Mouse (Mus musculus): ENCODE data around the gene Fam217b. TPM values are rescaled to one million over a fixed set of nuclear protein-coding genes. Genes with fewer than 3 reads are reported as not detected.
A peak's percentile ranks its signal among the peaks of the same experiment; 100 is the strongest.

The Fam217b gene
- total RNA-seq (2021): 10 to 100 TPM; 43.6 to 47.4 TPM
- long read RNA-seq, experiment 1, full-length matches to known transcripts: 12 of 22 reads
- long read RNA-seq, experiment 1, partial matches to known transcripts: 0 of 22 reads
- long read RNA-seq, experiment 1, other reads (novel, unspliced or antisense): 10 of 22 reads
- long read RNA-seq, experiment 2, full-length matches to known transcripts: 6 of 14 reads
- long read RNA-seq, experiment 2, partial matches to known transcripts: 0 of 14 reads
- long read RNA-seq, experiment 2, other reads (novel, unspliced or antisense): 8 of 14 reads

DNA sequence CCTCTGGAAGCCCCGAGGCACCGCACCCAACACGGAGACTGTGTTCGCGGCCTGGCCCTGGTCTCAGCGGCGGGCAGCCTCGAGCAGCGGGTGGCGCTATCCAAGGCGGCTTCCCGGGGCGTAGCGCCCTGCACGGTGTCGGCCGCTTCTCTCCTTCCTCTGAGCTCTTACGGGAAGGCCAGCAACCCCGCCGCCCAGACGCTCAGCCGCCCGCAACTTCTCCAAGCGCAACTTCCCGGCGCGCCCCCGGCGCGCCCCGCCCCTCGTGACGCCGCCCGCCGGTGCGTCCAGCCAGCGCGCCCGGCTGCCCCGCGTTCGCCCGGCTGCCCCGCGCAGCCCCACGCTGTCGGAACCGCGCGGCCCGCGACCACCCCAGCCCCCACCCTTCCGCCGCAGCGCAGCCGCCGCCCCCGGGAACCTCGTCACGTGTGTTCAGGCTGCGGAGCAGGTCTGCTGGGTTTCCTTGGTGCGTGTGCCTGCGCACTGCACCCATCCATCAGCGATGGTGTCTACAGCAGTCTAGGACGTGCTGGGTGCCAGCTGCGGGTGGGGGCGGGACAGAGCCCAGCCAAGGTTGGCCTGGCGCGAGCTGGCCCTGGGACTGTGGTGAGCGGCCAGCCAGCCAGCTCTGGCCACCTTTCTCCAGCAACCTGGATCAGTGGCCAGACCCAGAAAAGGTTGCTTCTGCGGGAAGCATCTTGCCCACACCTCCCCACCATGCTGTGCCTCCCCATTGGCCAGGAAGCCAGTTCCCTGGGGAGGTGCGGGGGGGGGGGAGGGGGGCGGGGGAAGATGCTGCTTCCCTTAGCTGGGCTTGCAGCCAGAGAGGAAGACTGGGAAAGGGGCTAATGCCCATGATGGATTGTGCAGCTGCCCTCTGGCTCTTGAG lies at the start of gene Fam217b, which contains the start of gene Ppp1r3d:
Gene Fam217b (plus strand): TSS at position 264 of the 889 bp plus-strand sequence.
Gene Ppp1r3d (minus strand): TSS at position 212 of the 889 bp plus-strand sequence.
- intact Hi-C loops (cut with DNase I): no loop called here
- peak; percentile 63 to 74 for DNase-seq (ENCODE audit: low spot score in 2 of 2)

DNA sequence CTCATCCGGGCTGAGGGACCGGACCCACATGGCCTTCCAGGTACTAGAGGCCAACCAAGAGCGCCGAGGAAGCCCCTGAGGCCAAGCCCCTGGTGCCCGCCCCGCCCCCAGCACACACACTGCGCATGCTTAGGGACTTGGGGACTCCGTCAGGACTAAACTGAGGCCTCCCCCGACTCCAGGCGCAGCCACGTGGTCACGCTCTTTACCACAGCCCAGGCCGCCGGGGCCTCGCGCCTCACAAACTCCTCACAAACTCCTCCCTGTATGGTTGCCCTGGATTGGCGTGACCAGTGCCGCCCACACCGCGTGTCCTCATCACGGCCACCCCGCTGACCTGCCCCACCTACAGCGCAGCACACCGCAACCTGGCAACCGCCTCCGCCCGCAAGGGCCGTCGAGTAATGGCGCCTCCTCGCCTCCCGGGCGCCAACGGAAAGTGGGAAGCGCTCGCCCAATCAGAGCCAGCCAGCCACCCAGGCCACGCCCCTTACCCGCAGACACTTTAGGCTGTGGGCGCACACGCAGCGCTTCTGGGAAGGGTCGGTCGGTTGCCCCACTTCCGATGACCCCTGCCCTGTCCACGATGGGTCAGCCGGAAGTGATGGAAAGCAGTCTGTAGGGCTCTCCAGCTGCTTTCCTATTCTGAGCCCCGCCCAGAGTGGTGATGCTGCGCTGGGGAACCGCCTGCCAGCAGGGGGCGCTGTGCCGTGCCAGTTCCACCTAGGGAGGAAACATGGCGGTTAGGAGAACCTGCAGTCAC lies 7.1 kb upstream of the Fam217b start, which contains the start of gene Sycp2:
Gene Sycp2 (minus strand): TSS at position 633 of the 763 bp plus-strand sequence.
- intact Hi-C loops (cut with DNase I): no loop called here
- no peak for DNase-seq (ENCODE audit: low spot score in 2 of 2)

DNA sequence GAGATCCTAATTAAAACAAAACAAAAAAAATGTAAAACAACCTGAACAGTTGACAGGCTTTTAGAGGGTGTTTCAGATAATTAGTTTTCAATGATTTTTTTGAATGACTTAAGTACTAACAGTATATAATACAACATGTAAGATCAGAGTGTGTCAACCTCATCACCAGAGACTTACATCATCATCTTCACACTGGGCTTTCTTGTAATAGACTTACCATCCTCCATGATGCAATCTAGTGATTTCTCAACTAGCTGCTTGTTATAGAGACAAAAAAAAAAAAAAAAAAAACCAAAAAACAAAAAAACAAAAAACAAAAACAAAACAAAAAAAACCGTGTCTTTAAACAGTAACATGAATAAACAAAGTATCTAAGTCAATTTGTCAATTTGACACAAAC lies 5.3 kb upstream of the Fam217b start:
- no peak for DNase-seq (ENCODE audit: low spot score in 2 of 2)
- intact Hi-C loops (cut with DNase I): no loop called here

DNA sequence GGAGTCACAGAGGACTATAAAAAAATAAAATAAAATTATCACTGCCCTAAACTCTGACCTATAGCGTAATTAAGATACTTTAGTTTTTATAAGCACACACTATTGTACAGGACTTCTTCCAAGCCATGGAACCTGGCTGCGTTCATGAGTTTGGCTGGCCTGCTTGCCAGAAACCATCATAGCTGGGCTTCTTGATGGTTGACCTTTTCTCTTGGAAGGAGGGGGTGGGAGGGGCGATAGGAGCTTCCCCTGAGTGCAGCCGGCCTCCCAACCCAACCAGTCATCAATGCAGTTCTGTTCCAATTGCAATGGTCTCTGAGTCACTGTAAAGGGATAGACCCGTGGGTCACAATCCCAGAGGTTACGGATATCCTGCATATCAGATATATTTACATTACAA lies 4.0 kb upstream of the Fam217b start:
- intact Hi-C loops (cut with DNase I): no loop called here

DNA sequence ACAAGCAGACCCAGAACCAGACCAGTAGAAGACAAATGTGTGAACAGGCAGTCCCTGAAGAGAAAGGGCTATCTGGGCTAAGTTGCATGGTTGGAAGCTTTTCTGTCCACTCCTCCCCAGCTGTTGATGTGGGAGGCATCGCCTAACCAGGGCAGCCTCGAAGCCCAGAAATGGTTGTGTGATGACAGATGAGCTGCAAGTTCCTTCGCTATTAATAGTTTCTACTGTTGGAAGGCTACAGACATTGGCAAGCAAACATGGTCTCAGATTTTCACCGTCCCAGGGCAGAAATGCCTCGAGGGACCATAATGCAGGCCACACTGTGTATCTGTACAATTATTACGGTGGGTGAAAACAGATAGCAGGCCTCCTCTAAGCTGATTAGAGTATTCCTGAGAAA lies 1.7 kb upstream of the Fam217b start:
- peak; percentile 47 to 79 for DNase-seq (ENCODE audit: low spot score in 2 of 2)
- intact Hi-C loops (cut with DNase I): no loop called here

More for the DNA sequence above, 4.0 kb upstream of the Fam217b start:
- DNase-seq (ENCODE audit: low spot score in 2 of 2): no peak

DNA sequence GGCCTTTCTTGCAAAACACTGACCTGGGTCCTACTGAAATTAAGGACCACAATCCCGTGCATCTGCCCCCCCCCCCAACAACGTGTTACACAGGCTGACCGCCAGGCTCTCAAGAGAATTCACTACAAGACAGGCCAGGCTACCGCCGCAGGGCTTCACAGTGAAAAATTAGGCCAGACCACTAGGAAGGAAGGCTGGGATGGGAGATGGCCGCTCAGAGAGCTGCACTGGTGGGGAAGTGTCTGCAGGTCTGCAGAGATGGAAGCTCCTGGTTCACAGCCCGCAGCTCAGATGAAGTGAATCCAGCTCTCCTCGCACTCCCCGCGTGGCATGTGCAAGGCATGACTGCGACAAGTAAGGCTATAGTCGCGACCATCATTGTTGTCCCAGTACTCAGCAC lies 1.2 kb upstream of the Fam217b start:
- intact Hi-C loops (cut with DNase I): no loop called here
- DNase-seq (ENCODE audit: low spot score in 2 of 2): no peak

DNA sequence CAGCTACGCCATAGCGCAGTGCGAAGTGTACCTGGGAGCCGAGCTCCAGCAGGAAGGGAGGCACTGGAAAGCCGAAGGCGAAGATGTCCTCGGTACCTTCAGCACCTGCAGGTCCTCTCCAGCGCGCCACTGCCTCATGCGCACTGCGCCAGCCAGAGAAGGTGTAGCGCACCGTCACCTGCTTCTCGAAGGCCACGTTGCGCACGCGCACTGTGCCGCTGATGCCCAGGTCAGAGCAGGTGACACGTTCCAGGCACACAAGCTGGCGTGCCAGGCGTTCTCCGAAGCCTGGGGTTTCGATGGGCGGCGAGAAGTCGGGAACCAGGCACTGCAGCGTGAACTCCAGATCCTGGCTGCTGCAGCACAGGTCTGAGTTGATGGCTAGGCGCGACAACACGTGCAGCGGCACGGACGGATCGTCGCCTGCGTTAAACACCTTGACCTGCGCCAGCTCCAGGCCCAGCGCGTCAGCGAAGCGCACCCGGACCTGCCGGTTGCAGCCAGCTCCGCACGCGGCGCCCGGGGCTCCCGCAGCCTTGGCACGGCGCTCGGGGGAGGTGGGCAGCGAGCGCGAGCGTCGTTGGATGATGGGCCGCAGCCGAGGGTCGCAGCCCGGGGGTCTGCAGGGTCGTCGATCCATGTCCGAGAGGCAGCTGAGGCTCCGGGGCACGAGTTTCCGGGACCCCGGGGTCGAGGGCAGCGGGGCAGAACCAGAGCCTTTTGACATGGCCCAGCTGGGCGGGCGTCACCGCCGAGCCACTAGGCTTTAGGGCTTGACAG lies 653 bp upstream of the Fam217b start:
- intact Hi-C loops (cut with DNase I): no loop called here
- peak; percentile 55 to 63 for DNase-seq (ENCODE audit: low spot score in 2 of 2)

DNA sequence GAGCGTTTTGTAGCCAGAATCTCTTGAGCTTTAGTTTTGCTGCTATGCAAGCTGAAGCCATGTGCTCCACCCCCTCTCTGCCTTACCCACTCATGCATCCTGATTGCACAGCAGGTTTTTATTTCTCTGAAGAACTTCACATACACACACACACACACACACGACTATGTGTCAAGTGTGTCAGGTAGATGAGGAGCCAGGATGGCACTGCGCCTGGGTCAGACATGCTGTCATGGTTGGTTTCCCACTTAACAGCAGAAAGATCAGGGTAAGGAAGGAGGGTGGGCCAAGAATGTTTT lies 775 bp downstream of the Fam217b start:
- intact Hi-C loops (cut with DNase I): no loop called here
- DNase-seq (ENCODE audit: low spot score in 2 of 2): no peak

DNA sequence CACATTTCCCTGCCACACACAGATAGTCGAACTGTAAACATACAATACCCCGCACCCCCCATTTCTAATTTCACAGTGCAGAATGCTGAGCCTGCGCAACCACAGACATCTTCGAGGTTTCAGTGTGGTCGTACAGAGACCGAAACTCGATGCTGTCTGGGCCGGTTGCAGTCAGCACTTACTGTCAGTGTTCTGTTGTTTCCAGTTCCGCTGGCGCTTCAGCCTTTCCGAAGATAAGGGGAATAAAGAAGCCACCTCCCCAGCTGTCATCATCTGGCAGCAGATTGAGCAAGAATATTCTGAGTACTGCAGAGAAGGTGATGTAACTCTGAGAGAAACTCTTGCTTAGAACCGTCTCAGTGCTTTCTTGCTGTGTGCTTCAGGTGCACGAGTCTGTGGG lies 2.1 kb downstream of the Fam217b start:
- intact Hi-C loops (cut with DNase I): no loop called here
- no peak for DNase-seq (ENCODE audit: low spot score in 2 of 2)

DNA sequence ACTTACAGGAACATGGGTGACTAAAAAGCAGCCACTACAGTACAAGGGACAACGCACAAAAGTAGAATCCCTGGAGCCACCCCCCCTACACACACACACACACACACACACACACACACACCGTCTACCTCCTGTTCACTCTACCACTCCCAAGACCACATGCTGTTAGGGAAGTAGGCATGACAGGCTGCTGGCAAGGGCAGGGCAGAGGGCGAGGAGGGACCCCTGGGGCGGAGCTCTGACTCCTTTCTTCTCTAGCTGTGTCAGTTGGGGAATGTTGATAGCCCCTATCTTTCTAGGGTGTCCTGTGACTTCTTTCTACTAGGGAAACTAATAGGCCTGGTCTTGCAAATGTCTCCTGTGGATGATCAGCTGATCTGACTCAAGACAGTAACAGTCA lies 2.6 kb downstream of the Fam217b start:
- DNase-seq (ENCODE audit: low spot score in 2 of 2): peak in 1 of 2 experiments; percentile 2
- intact Hi-C loops (cut with DNase I): no loop called here

DNA sequence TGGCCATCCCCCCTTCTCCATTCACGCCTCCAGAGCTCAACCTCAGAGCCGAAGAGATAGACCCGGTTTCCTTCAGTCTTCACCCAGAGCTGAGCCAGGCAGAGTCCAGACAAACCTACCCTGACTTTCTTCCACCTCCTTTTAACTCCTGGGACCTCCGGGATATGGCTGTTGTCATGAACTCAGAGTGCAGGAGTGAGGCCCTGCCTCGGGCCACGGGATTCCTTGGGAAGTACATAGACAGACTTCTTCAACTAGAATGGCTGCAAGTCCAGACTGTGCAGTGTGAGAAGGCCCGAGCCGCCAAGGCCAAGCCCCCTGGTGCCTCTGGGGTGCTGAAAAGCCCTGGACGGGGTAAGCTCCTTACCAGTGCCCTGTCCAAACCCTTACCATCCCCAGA lies 6.3 kb downstream of the Fam217b start:
- intact Hi-C loops (cut with DNase I): no loop called here
- peak in 1 of 2 experiments; percentile 1 for DNase-seq (ENCODE audit: low spot score in 2 of 2)

DNA sequence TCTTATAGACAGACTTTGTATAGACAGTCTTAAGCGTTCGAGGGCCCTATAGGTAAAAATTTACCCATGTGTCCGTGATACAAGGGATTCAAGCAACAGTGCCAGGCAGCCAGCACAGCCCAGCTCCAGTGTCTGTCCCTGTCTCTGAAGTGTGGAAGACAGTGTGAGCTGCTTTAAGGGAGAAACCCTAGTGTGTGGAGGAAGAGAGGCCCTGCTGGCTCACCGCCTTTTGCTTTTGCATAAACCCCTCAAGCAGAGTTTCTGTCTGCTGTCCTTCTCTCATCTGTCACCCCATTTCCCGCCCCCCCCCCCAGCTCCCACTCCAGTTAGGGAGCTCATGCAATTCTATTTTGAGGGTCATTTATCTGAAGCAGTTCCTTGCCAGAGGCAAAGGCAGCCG lies 7.3 kb downstream of the Fam217b start:
- intact Hi-C loops (cut with DNase I): no loop called here
- DNase-seq (ENCODE audit: low spot score in 2 of 2): peak in 1 of 2 experiments; percentile 2

DNA sequence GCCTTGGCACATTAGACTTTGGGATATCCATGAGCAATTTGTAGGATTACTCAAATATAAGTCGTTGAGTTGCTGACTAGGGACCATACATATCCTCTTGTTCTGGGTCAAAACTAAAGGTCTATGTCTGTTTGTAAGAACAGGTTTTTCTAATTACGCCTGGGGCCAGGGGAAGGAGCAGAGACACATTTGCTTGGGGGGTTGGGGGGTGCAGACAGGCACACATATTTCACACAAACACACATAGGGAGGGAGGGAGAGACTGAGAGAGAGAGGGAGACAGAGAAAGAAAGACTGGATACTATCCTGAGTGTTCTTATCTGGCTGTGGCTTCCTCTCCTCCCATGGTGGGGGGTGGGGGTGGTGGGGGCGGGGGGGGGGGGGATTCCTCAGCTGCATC lies 7.9 kb downstream of the Fam217b start:
- intact Hi-C loops (cut with DNase I): no loop called here
- DNase-seq (ENCODE audit: low spot score in 2 of 2): peak in 1 of 2 experiments; percentile 1

DNA sequence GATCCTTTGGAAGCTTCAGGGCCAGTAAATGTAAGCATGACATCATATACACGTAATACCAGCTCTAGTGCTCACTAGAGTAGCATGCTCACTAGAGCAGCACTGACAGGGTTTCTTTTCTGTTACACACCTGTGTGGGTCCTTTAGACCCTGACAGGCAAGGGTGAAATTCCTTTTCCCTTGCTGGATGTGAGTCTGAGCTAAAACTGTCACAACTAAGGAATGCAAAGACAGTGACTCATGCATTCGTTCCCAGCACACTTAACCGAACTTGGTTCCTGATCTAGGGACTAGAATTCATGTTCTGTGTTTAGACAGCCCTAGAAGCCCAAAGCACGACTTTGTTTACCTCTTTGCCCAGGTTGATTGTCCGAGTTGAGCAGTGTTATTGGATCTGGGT lies 8.9 kb downstream of the Fam217b start:
- intact Hi-C loops (cut with DNase I): no loop called here
- peak in 1 of 2 experiments; percentile 1 for DNase-seq (ENCODE audit: low spot score in 2 of 2)

DNA sequence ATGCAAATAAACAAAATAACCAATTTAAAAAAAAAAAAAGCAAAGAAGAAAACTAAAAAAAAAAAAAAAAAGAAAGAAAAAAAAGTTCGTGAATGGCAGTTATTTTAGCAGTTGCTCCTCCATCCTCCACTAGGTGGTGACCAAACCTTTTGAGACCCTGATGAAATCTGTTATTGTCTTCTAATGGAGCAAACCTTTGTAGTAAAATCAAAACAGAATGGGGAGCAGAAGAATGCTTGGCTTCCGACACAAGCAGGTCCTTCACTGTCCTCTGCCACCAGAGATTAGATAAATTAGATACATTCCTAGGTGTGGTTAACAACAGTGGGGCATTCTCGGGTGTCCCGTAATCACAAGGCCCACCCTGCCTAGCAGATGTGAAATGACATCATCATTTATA lies 11.9 kb downstream of the Fam217b start:
- intact Hi-C loops (cut with DNase I): no loop called here
- peak; percentile 63 to 71 for DNase-seq (ENCODE audit: low spot score in 2 of 2)

DNA sequence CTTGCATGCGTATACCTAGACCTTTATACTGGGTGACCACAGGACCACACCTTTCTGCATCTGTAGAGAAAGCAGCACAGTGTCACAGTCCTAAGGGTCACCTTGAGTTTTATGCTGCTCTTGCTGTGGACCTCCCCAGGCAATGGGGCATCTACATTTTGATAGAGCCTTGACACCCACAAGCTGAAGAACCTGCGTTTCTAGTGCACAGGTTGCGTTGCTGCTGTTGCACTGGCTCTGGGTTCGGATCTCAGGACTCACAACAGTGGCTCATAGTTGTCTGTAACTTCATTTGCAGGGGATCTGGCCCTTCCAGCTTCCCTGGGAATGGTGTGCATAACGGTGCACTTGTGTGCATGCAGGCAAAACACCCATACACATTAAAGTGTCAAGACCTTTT lies 12.9 kb downstream of the Fam217b start:
- intact Hi-C loops (cut with DNase I): no loop called here
- no peak for DNase-seq (ENCODE audit: low spot score in 2 of 2)

DNA sequence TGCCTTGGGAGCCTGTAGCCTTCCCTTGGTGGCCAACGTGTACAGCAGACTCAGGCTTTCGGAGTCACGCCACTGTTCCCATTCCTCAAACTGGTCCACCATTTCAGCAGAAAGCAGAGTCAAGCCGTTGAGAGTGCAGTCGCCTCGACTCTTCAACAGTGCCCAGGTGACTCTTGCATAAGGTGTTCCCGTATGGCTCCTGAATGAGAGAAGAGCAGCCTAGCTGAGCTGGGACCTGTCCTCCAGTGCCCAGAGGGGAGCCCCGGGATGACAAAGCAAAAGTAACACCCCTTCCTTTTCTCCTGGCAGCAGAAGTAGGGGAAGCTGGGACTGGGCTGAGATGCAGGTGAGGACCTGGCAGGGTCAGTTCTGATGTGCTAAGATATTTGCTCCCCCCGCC lies 13.9 kb downstream of the Fam217b start:
- DNase-seq (ENCODE audit: low spot score in 2 of 2): no peak
- intact Hi-C loops (cut with DNase I): no loop called here

DNA sequence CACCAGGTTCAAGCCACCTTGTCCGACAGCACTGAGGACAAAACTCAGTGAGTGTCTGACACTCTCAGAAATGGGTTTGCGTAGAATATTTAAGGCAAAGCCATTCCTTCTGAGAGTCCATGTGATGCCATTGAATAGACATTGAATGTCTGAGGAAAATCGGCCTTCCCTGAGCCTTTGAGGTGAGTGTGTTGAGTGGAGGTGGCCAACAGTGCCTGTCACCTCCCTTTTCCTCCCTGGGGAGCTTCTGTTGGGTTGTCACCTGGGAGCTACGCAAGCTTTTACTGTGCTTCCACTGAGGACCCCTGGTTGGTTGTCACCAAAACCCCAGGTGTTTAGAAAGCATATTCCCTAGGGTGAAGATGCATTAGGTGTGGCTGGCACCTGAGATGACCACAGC lies 14.4 kb downstream of the Fam217b start:
- DNase-seq (ENCODE audit: low spot score in 2 of 2): no peak
- intact Hi-C loops (cut with DNase I): no loop called here

DNA sequence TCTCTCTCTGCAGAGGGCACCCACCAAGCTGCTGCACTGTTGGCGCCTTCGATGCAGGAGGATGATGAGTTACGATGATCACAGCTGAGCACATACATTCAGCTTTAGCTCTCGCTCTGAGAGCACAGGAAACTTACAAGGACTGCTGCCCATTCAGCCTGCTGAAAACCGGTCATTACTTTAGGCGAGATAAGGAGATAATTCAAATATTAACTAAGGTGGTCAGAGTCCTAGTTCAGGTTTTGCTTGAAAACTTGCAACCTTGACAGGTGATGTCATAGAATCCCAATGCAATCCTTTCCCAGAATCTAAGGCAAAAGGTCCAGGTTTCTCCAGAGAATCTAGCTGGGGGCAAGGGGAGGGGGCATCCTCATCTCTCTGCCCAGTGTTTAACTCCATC lies 15.1 kb downstream of the Fam217b start:
- DNase-seq (ENCODE audit: low spot score in 2 of 2): no peak
- intact Hi-C loops (cut with DNase I): no loop called here

Data from left cerebral cortex, postnatal 14 days (tissue).